Mouse (Mus musculus) embryonic facial prominence, embryonic 15.5 days (tissue): ENCODE data around the gene Pkn3. TPM values are rescaled to one million over a fixed set of nuclear protein-coding genes. Genes with fewer than 3 reads are reported as not detected.
"Not testable (repeated sequence)": the region's sequence is repeated elsewhere in the genome, so short reads cannot be mapped to it uniquely, and the experiment has no call there.

Source experiments
- ATAC-seq: fragments of 200-750 bp; cut with Nextera tagmentation; 2 replicates; pipeline ENCODE4 v1.8.0; 2017; ENCODE audit warnings: low read depth, moderate TSS enrichment; ENCODE audit not compliant: insufficient number of reproducible peaks, low FRiP score, low TSS enrichment
- H3K27ac ChIP-seq: fragments of 300-500 bp; sonication (generic); replicated peaks from 2 replicates; pipeline ENCODE4 v1.5.1; 2015; ENCODE audit warnings: mild to moderate bottlenecking, inconsistent platforms
- H3K27me3 ChIP-seq: fragments of 300-500 bp; sonication (generic); 2 replicates; pipeline ENCODE4 v1.6.1; 2015; ENCODE audit warnings: inconsistent platforms
- H3K36me3 ChIP-seq: fragments of 300-500 bp; sonication (generic); 2 replicates; pipeline ENCODE4 v1.6.1; 2015; ENCODE audit warnings: mild to moderate bottlenecking, inconsistent platforms
- H3K4me1 ChIP-seq: fragments of 300-500 bp; sonication (generic); 2 replicates; pipeline ENCODE4 v1.6.1; 2015; ENCODE audit warnings: inconsistent platforms
- H3K4me2 ChIP-seq: fragments of 300-500 bp; sonication (generic); replicated peaks from 2 replicates; pipeline ENCODE4 v1.6.1; 2015; ENCODE audit warnings: mild to moderate bottlenecking, inconsistent platforms
- H3K4me3 ChIP-seq: fragments of 300-500 bp; sonication (generic); replicated peaks from 2 replicates; pipeline ENCODE4 v1.5.1; 2015; ENCODE audit warnings: mild to moderate bottlenecking, inconsistent platforms
- H3K9ac ChIP-seq: fragments of 300-500 bp; sonication (generic); 2 replicates; pipeline ENCODE4 v1.6.1; 2015; ENCODE audit warnings: inconsistent platforms
- H3K9me3 ChIP-seq: fragments of 300-500 bp; sonication (generic); replicated peaks from 2 replicates; pipeline ENCODE4 v1.6.1; 2016; ENCODE audit warnings: inconsistent platforms
- WGBS: fragments of 180-500 bp; shearing (Covaris S2); methylation state at CpG from one replicate; pipeline ENCODE4 v1.1.7; 2015; 5-methylcytosine and 5-hydroxymethylcytosine counted together
- polyA plus RNA-seq: library from polyadenylated mRNA; unstranded; fragments of >200 nt; fragmentation: Nextera tagmentation; extraction: Ambion mirVana; gene quantifications from 2 replicates; pipeline ENCODE4 v1.2.1, GENCODE M21; 2015

Gene Pkn3
- polyA plus RNA-seq, 1 experiment from 2014 or later, result 8.2 TPM

- ATAC-seq, result no peak
- Histone ChIP-seq H3K4me1 (peaks cover 4% of the 10 kb centered on the region; the same call in 1 of the 2 replicates), H3K27me3 (peaks cover 4% of the 10 kb centered on the region; the same call in 1 of the 2 replicates), H3K4me2 (no peak overlapping the region), H3K9me3 (no peaks in the 10 kb centered on the region), H3K36me3 (peaks cover 7% of the 10 kb centered on the region; the same call in 1 of the 2 replicates), H3K4me3 (no peak overlapping the region), H3K9ac (no peak overlapping the region), H3K27ac (no peak overlapping the region)
- WGBS, result 87% methylated on average over 3 of the region's 3 CpGs
Observed at GRCm38 (mm10) chr2:30049831-30050230, 27.7 kb upstream of the Pkn3 start.

GRCm38 (mm10) chr2:30051992-30052761 is 25.3 kb upstream of the Pkn3 start:
- H3K36me3 ChIP-seq, result no peaks in the 10 kb centered on the region
- WGBS, result 38% methylated on average over 6 of the region's 6 CpGs
- H3K4me3 ChIP-seq, result no peak overlapping the region
- H3K4me1 ChIP-seq, result peaks cover 4% of the 10 kb centered on the region; the same call in 1 of the 2 replicates
- ATAC-seq, result no peak
- H3K27me3 ChIP-seq, result peaks cover 4% of the 10 kb centered on the region; the same call in 1 of the 2 replicates
- no peak overlapping the region for H3K27ac ChIP-seq
- no peaks in the 10 kb centered on the region for H3K9me3 ChIP-seq
- H3K4me2 ChIP-seq, result no peak overlapping the region
- H3K9ac ChIP-seq, result no peak overlapping the region

GRCm38 (mm10) chr2:30055310-30055709 is 22.2 kb upstream of the Pkn3 start:
- 96% methylated on average over 3 of the region's 3 CpGs for WGBS
- ATAC-seq, H3K9ac ChIP-seq, H3K9me3 ChIP-seq, H3K27ac ChIP-seq, H3K4me1 ChIP-seq, H3K4me3 ChIP-seq, H3K27me3 ChIP-seq, H3K36me3 ChIP-seq, H3K4me2 ChIP-seq: not testable (repeated sequence)

GRCm38 (mm10) chr2:30056736-30057135 is 20.7 kb upstream of the Pkn3 start:
- H3K9ac ChIP-seq, result no peak overlapping the region
- no peak for ATAC-seq
- no peaks in the 10 kb centered on the region for H3K36me3 ChIP-seq
- H3K4me2 ChIP-seq, result no peak overlapping the region
- H3K27ac ChIP-seq, result no peak overlapping the region
- H3K4me1 ChIP-seq, result peaks cover 6% of the 10 kb centered on the region; the same call in 1 of the 2 replicates
- WGBS, result 81% methylated on average over 3 of the region's 3 CpGs
- H3K9me3 ChIP-seq, result no peaks in the 10 kb centered on the region
- no peak overlapping the region for H3K4me3 ChIP-seq
- peaks cover 4% of the 10 kb centered on the region; the same call in 1 of the 2 replicates for H3K27me3 ChIP-seq

- 41% methylated on average over 12 of the region's 12 CpGs for WGBS
- no peak for ATAC-seq
Observed at GRCm38 (mm10) chr2:30057223-30057904, 20.1 kb upstream of the Pkn3 start, which contains the start of gene Set. Set (plus strand) TSS chr2:30057378.

GRCm38 (mm10) chr2:30058418-30058817 is 19.1 kb upstream of the Pkn3 start:
- H3K9me3 ChIP-seq, result no peaks in the 10 kb centered on the region
- ATAC-seq, result no peak

More at GRCm38 (mm10) chr2:30057223-30057904, 20.1 kb upstream of the Pkn3 start, which contains the start of gene Set:
- no peak within 1 kb of the TSS for H3K27ac ChIP-seq
- H3K36me3 ChIP-seq, result no peaks in the 10 kb centered on the region
- H3K4me3 ChIP-seq, result no peak within 1 kb of the TSS
- peaks cover 4% of the 10 kb centered on the region; the same call in 1 of the 2 replicates for H3K27me3 ChIP-seq
- no peak within 1 kb of the TSS for H3K9ac ChIP-seq
- peaks cover 6% of the 10 kb centered on the region; the same call in 1 of the 2 replicates for H3K4me1 ChIP-seq
- no peak within 1 kb of the TSS for H3K4me2 ChIP-seq
- H3K9me3 ChIP-seq, result no peaks in the 10 kb centered on the region

GRCm38 (mm10) chr2:30061215-30062166 is 16.0 kb upstream of the Pkn3 start:
- ATAC-seq, result 0 out of 2 replicates have a peak, but pooled peaks have one; percentile 5
- Histone ChIP-seq H3K27ac (peak overlapping the region; percentile 90), H3K4me1 (peaks cover 35% of the 10 kb centered on the region), H3K4me3 (peak overlapping the region; percentile 64), H3K9me3 (no peaks in the 10 kb centered on the region), H3K9ac (peak overlapping the region; percentile 65), H3K27me3 (no peaks in the 10 kb centered on the region), H3K4me2 (peak overlapping the region; percentile 86), H3K36me3 (no peaks in the 10 kb centered on the region)
- WGBS, result 7% methylated on average over 37 of the region's 37 CpGs

More at GRCm38 (mm10) chr2:30058418-30058817, 19.1 kb upstream of the Pkn3 start:
- Histone ChIP-seq H3K27ac (no peak overlapping the region), H3K4me1 (peaks cover 13% of the 10 kb centered on the region), H3K4me2 (no peak overlapping the region), H3K9ac (no peak overlapping the region), H3K4me3 (no peak overlapping the region), H3K27me3 (peaks cover 4% of the 10 kb centered on the region; the same call in 1 of the 2 replicates), H3K36me3 (no peaks in the 10 kb centered on the region)
- WGBS, result 58% methylated on average over 5 of the region's 5 CpGs

GRCm38 (mm10) chr2:30062249-30063093 is 15.0 kb upstream of the Pkn3 start:
- ATAC-seq, result 0 out of 2 replicates have a peak, but pooled peaks have one; percentile 16
- Histone ChIP-seq H3K4me3 (peak overlapping the region; percentile 64), H3K4me2 (peak overlapping the region; percentile 86), H3K9ac (peak overlapping the region; percentile 65), H3K27me3 (no peaks in the 10 kb centered on the region), H3K9me3 (no peaks in the 10 kb centered on the region), H3K27ac (peak overlapping the region; percentile 90), H3K4me1 (peaks cover 35% of the 10 kb centered on the region), H3K36me3 (no peaks in the 10 kb centered on the region)
- WGBS, result under 1% methylated on average over 40 of the region's 40 CpGs

GRCm38 (mm10) chr2:30063235-30063634 is 14.2 kb upstream of the Pkn3 start:
- WGBS, result 3% methylated on average over 8 of the region's 8 CpGs
- peak overlapping the region; percentile 65; the same call in 1 of the 2 replicates for H3K9ac ChIP-seq
- no peaks in the 10 kb centered on the region for H3K27me3 ChIP-seq
- peak overlapping the region; percentile 86 for H3K4me2 ChIP-seq
- H3K9me3 ChIP-seq, result no peaks in the 10 kb centered on the region
- peaks cover 41% of the 10 kb centered on the region for H3K4me1 ChIP-seq
- H3K27ac ChIP-seq, result peak overlapping the region; percentile 90
- H3K4me3 ChIP-seq, result peak overlapping the region; percentile 64
- no peak for ATAC-seq
- peaks cover 5% of the 10 kb centered on the region; the same call in 1 of the 2 replicates for H3K36me3 ChIP-seq

- Histone ChIP-seq H3K9ac (peak overlapping the region; percentile 65; the same call in 1 of the 2 replicates), H3K27ac (peak overlapping the region; percentile 90), H3K27me3 (no peaks in the 10 kb centered on the region), H3K4me3 (peak overlapping the region; percentile 64), H3K4me2 (peak overlapping the region; percentile 86), H3K4me1 (peaks cover 43% of the 10 kb centered on the region), H3K9me3 (no peaks in the 10 kb centered on the region), H3K36me3 (peaks cover 10% of the 10 kb centered on the region)
- 15% methylated on average over 3 of the region's 3 CpGs for WGBS
- no peak for ATAC-seq
Observed at GRCm38 (mm10) chr2:30063791-30064190, 13.7 kb upstream of the Pkn3 start.
